Mouse (Mus musculus) brain, embryonic 14.5 days (tissue): Measurements from ENCODE around the gene Muc1.

ENCODE experiments used
- CTCF ChIP-seq: fragments of 200-500 bp; IDR thresholded peaks from 2 replicates; pipeline ENCODE4 v1.5.1; 2012; ENCODE audit warnings: inconsistent platforms, mild to moderate bottlenecking, moderate library complexity, borderline replicate concordance; ENCODE audit not compliant: insufficient read depth, insufficient read length; ENCODE audit errors: extremely low read depth
- POLR2A ChIP-seq: fragments of 200-500 bp; IDR thresholded peaks from 2 replicates; pipeline ENCODE4 v1.6.1; 2012; ENCODE audit warnings: mild to moderate bottlenecking, inconsistent platforms, borderline replicate concordance; ENCODE audit not compliant: poor library complexity, insufficient read depth, insufficient read length, severe bottlenecking; ENCODE audit errors: extremely low read depth

GRCm38 (mm10) chr3:89208075-89208657 lies 20.7 kb upstream of the Muc1 start:
- no peak for TF ChIP-seq POLR2A
- no peak for TF ChIP-seq CTCF
